Mouse (Mus musculus) lung, postnatal 0 days (tissue): Measurements from ENCODE around the gene Hexim2. TPM values are rescaled to one million over a fixed set of nuclear protein-coding genes. Genes with fewer than 3 reads are reported as not detected.

Experiments
- ATAC-seq: fragments of 200-750 bp; cut with Nextera tagmentation; 2 replicates; pipeline ENCODE4 v1.8.0; 2017; ENCODE audit warnings: moderate library complexity
- DNase-seq: peaks from one replicate; pipeline ENCODE4 v3.0.0-alpha.2; 2016; ENCODE audit warnings: low spot score
- H3K27ac ChIP-seq: fragments of 300-500 bp; sonication (generic); 2 replicates; pipeline ENCODE4 v1.5.1; 2014; ENCODE audit warnings: antibody characterized with exemption, mild to moderate bottlenecking, low read length, mixed read lengths
- H3K27me3 ChIP-seq: fragments of 300-500 bp; sonication (generic); replicated peaks from 2 replicates; pipeline ENCODE4 v1.6.1; 2014; ENCODE audit warnings: low read length, mixed read lengths; ENCODE audit not compliant: insufficient read depth
- H3K36me3 ChIP-seq: fragments of 300-500 bp; sonication (generic); 2 replicates; pipeline ENCODE4 v1.6.1; 2014; ENCODE audit warnings: low read length, mixed read lengths; ENCODE audit not compliant: insufficient read depth
- H3K4me1 ChIP-seq: fragments of 300-500 bp; sonication (generic); 2 replicates; pipeline ENCODE4 v1.6.1; 2014; ENCODE audit warnings: antibody characterized with exemption, low read depth, low read length, mixed read lengths; ENCODE audit not compliant: insufficient read depth
- H3K4me2 ChIP-seq: fragments of 300-500 bp; sonication (generic); replicated peaks from 2 replicates; pipeline ENCODE4 v1.6.1; 2014; ENCODE audit warnings: low read depth, mild to moderate bottlenecking, low read length, moderate library complexity, mixed read lengths
- H3K4me3 ChIP-seq: fragments of 300-500 bp; sonication (generic); 2 replicates; pipeline ENCODE4 v1.5.1; 2014; ENCODE audit warnings: low read depth, low read length
- H3K9ac ChIP-seq: fragments of 300-500 bp; sonication (generic); replicated peaks from 2 replicates; pipeline ENCODE4 v1.6.1; 2014; ENCODE audit warnings: low read depth, mild to moderate bottlenecking
- H3K9me3 ChIP-seq: fragments of 300-500 bp; sonication (generic); 2 replicates; pipeline ENCODE4 v1.6.1; 2016; ENCODE audit warnings: low read length, mixed read lengths
- CTCF ChIP-seq: IDR thresholded peaks from 2 replicates; pipeline ENCODE4 v1.5.1; 2016; ENCODE audit warnings: antibody characterized with exemption, mild to moderate bottlenecking
- EP300 ChIP-seq: IDR thresholded peaks from 2 replicates; pipeline ENCODE4 v1.6.1; 2016; ENCODE audit warnings: antibody characterized with exemption, mild to moderate bottlenecking, control low read depth
- WGBS: fragments of 180-500 bp; shearing (Covaris S2); extraction: QIAGEN DNeasy Blood & Tissue Kit; methylation state at CpG from one replicate; pipeline ENCODE4 v1.1.7; 2014; 5-methylcytosine and 5-hydroxymethylcytosine counted together
- polyA plus RNA-seq: library from polyadenylated mRNA; unstranded; fragments of >200 nt; fragmentation: Nextera tagmentation; extraction: Ambion mirVana; gene quantifications from 2 replicates; pipeline ENCODE4 v1.2.1, GENCODE M21; 2015

Hexim2 gene
- polyA plus RNA-seq, 1 experiment from 2014 or later, result 6.2 TPM

DNA sequence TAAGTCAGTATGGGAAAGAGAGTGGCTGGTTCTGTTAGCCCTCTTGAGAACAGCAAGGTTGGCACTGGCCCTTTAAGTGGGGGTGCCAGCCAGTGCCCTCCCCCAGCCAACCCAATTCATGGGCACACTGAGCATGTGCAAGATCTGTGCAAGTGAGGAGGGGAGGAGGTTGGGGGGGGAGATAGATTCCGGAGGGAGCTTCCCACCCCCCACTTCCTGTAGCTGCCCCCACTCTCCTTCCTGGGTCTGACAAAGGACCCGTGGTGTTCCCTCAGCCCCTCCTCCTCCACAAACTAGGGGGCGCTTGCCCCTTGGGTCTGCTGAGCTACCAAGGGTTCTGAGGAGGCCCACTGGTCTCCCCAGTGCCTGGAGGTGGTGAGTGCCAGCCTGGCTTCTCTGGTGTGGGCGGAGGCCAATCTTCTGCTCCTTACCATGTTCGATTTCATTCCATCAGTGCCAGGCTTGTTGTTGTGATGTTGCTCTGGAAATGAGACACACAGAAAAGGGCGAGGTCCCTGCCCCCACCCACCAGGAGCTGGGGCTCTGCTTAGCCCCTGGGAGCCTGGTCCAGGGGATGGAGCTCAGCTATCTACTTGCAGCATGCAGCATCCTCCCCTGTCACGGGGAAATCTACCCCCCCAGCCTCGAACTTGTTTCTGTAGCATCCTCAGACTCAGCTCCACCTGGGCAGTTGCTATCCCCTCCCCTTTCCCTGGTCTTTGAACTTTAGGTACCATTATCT lies 10.4 kb downstream of the Hexim2 start:
- peak; percentile 75 for ATAC-seq
- peaks cover 18% of the 10 kb centered on the region; the same call in 1 of the 2 replicates for H3K4me1 ChIP-seq
- WGBS, result 25% methylated on average over 7 of the region's 8 CpGs
- peak; percentile 83 for DNase-seq
- H3K9me3 ChIP-seq, result no peaks in the 10 kb centered on the region
- no peaks in the 10 kb centered on the region for H3K27me3 ChIP-seq
- H3K4me2 ChIP-seq, result peak overlapping the region; percentile 36
- peak; percentile 21; the same call in 1 of the 2 replicates for TF ChIP-seq EP300
- peak; percentile 51 for TF ChIP-seq CTCF
- H3K27ac ChIP-seq, result peak overlapping the region; percentile 86
- peak overlapping the region; percentile 19; the same call in 1 of the 2 replicates for H3K9ac ChIP-seq
- no peaks in the 10 kb centered on the region; the same call in 1 of the 2 replicates for H3K36me3 ChIP-seq
- no peak overlapping the region for H3K4me3 ChIP-seq

DNA sequence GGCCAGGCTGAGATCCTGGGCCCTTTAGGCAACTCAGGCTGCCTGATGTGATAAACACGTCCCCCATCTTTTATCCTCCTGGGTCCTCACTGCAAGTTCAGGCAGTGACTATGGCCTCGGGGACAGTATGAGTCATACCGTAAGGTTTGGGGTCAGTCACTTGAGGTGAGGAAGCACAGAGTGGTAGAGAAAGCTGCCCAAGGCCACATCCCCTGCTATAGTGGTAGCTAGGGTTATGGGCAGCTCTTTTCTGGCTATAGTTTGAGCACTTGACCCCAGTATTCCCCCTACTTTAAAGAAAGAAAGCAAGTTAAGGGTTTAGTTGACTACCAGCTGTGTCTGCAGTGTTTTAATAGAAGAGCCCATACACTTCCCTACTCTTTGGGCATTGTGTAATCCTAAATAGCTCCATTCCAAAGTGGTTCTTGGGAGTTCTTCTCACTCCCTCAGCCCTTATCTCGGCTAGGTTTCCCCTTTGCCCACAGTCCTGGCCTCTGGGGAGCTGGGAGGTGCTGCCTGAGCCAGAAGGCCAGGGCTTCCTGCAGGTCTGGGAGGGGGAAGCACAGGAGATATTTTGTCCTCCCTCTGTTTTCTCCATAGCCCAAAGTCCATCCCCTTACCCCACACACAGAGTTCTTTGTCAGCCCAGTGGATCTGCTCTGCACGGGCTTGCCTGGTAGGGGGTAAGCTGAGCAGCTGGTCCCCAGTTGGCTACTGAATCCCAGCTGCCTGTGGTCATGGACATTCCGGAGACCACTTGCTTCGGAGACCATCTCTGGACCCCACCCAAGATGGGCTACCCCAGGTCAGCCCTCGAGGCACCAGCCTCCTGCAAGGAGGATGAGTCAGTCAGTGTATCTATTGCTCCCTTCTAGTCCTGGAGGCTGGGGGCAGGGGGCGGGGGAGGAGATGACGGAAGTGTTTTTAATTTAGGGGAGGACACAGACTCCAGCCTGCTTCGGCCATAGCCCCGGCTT lies 12.4 kb downstream of the Hexim2 start:
- peak overlapping the region; percentile 32; the same call in 1 of the 2 replicates for H3K27ac ChIP-seq
- peaks cover 18% of the 10 kb centered on the region; the same call in 1 of the 2 replicates for H3K4me1 ChIP-seq

DNA sequence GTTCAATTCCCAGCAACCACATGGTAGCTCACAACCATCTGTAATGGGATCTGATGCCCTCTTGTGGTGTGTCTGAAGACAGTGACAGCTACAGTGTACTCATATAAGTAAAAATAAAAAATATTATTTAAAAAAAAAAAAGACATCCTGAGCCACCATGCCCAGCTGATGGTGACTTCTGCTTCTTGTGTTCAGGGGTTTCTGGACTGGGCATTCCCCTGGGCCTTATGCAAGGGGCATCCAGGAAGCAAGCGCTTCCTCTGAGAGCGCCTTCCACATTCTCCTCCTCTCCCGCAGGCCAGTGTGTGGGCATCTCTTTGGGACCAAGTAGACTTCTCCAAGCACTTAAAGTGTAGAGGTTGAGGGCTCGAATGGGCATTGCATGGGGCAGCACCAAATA lies 14.2 kb downstream of the Hexim2 start:
- DNase-seq (no peak), ATAC-seq (no peak)
- Histone ChIP-seq H3K4me2 (no peak overlapping the region), H3K36me3 (no peaks in the 10 kb centered on the region), H3K4me3 (no peak overlapping the region), H3K9ac (no peak overlapping the region), H3K27ac (no peak overlapping the region), H3K4me1 (peaks cover 11% of the 10 kb centered on the region; the same call in 1 of the 2 replicates), H3K27me3 (no peaks in the 10 kb centered on the region), H3K9me3 (no peaks in the 10 kb centered on the region)
- WGBS, result 78% methylated on average over 4 of the region's 4 CpGs
- TF ChIP-seq CTCF (0 out of 2 replicates have a peak, but pooled peaks have one; percentile 5), EP300 (no peak)

More for the DNA sequence above, 12.4 kb downstream of the Hexim2 start:
- H3K36me3 ChIP-seq, result no peaks in the 10 kb centered on the region; the same call in 1 of the 2 replicates
- no peak for TF ChIP-seq CTCF
- no peak for TF ChIP-seq EP300
- peak; percentile 65 for DNase-seq
- no peak overlapping the region for H3K4me2 ChIP-seq
- ATAC-seq, result no peak
- no peak overlapping the region for H3K4me3 ChIP-seq
- WGBS, result 46% methylated on average over 12 of the region's 12 CpGs
- H3K9me3 ChIP-seq, result no peaks in the 10 kb centered on the region
- no peaks in the 10 kb centered on the region for H3K27me3 ChIP-seq
- no peak overlapping the region for H3K9ac ChIP-seq

GRCm38 (mm10) chr11:103147766-103148165 lies 15.5 kb downstream of the Hexim2 start:
- Histone ChIP-seq H3K9me3 (no peaks in the 10 kb centered on the region), H3K4me3 (no peak overlapping the region), H3K4me2 (no peak overlapping the region), H3K4me1 (peaks cover under 1% of the 10 kb centered on the region; the same call in 1 of the 2 replicates), H3K36me3 (no peaks in the 10 kb centered on the region), H3K27ac (no peak overlapping the region), H3K27me3 (no peaks in the 10 kb centered on the region), H3K9ac (no peak overlapping the region)
- no peak for TF ChIP-seq EP300
- TF ChIP-seq CTCF, result no peak
- ATAC-seq (no peak), DNase-seq (no peak)
- WGBS, result 61% methylated on average over 4 of the region's 4 CpGs

DNA sequence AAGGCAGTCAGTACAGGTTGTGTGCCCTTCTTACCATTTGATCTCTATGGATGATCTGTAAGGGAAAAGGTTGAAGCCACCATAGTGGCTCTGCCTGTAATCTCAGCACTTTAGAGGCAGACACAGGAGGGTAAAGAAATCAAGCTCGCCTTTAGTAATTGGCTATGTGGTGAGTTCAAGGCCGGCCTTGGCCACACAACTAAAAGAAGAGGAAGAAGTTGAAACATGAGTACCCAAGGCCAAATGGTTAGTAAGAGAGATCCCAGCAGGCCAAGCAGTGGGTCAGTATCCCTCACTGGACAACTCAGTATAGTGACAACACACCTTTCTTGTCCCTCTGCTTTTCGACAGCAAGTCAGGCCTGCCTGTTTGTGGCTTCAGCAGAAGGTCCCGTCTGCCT lies 17.5 kb downstream of the Hexim2 start:
- DNase-seq (no peak), ATAC-seq (no peak)
- 88% methylated on average over 4 of the region's 4 CpGs for WGBS
- no peak for TF ChIP-seq CTCF
- TF ChIP-seq EP300, result no peak
- Histone ChIP-seq H3K27ac (no peak overlapping the region), H3K9ac (no peak overlapping the region), H3K9me3 (no peaks in the 10 kb centered on the region), H3K27me3 (no peaks in the 10 kb centered on the region), H3K4me2 (no peak overlapping the region), H3K4me3 (no peak overlapping the region), H3K4me1 (no peaks in the 10 kb centered on the region), H3K36me3 (no peaks in the 10 kb centered on the region)
